Mouse (Mus musculus): ENCODE measurements around the gene Hist2h3b.
A peak's percentile ranks its signal among the peaks of the same experiment; 100 is the strongest.
"Not testable (repeated sequence)": the region's sequence is repeated elsewhere in the genome, so short reads cannot be mapped to it uniquely, and the experiment has no call there.

Gene Hist2h3b

GRCm38 (mm10) chr3:96262216-96262875 is 6.1 kb upstream of the Hist2h3b start:
- peak; percentile 61 for DNase-seq (ENCODE audit: low read depth, low spot score)

- peak; percentile 79 for DNase-seq (ENCODE audit: low read depth, low spot score)
Measured at GRCm38 (mm10) chr3:96262979-96263550, 5.4 kb upstream of the Hist2h3b start, which contains the start of gene Hist2h4. Gene Hist2h4, minus strand, starts transcription at chr3:96263311.

GRCm38 (mm10) chr3:96263558-96264403 is 4.7 kb upstream of the Hist2h3b start:
- no peak for DNase-seq (ENCODE audit: low read depth, low spot score)

- DNase-seq (ENCODE audit: low read depth, low spot score), result no peak
Measured at GRCm38 (mm10) chr3:96264404-96264949, 4.0 kb upstream of the Hist2h3b start.

GRCm38 (mm10) chr3:96266132-96266710 is 2.2 kb upstream of the Hist2h3b start:
- DNase-seq (ENCODE audit: low read depth, low spot score), result no peak

- no peak for DNase-seq (ENCODE audit: low read depth, low spot score)
Measured at GRCm38 (mm10) chr3:96267541-96267940, 913 bp upstream of the Hist2h3b start.

DNA sequence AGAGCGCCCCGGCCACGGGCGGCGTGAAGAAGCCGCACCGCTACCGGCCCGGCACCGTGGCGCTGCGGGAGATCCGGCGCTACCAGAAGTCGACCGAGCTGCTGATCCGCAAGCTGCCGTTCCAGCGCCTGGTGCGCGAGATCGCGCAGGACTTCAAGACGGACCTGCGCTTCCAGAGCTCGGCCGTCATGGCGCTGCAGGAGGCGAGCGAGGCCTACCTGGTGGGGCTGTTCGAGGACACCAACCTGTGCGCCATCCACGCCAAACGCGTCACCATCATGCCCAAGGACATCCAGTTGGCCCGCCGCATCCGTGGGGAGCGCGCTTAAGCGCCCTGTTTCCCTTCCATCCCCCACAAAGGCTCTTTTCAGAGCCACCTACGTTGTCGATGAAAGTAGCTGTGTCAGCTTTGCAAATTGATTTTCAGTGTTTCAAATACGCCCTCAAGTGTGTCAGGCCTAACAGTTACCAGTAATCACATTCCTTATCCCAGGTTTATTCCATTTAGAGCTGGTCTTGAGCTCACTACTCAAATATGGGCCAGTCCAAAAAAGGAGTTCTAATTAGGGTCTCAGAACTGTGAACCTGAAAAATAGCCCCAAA is 423 bp downstream of the Hist2h3b start:
- peak; percentile 36 for DNase-seq (ENCODE audit: low read depth, low spot score)

- DNase-seq (ENCODE audit: low read depth, low spot score), result peak; percentile 93
Measured at GRCm38 (mm10) chr3:96269511-96270474, 1.3 kb downstream of the Hist2h3b start, which contains the start of gene Hist2h2bb. Gene Hist2h2bb, plus strand, starts transcription at chr3:96269752.

- no peak for DNase-seq (ENCODE audit: low read depth, low spot score)
Measured at GRCm38 (mm10) chr3:96273591-96274465, 5.4 kb downstream of the Hist2h3b start.

GRCm38 (mm10) chr3:96277428-96277799 is 9.0 kb downstream of the Hist2h3b start:
- DNase-seq (ENCODE audit: low read depth, low spot score), result no peak

- peak; percentile 86 for DNase-seq (ENCODE audit: low read depth, low spot score)
Measured at GRCm38 (mm10) chr3:96277800-96278624, 9.6 kb downstream of the Hist2h3b start.

GRCm38 (mm10) chr3:96280660-96281059 is 12.2 kb downstream of the Hist2h3b start:
- DNase-seq (ENCODE audit: low read depth, low spot score), result no peak

DNA sequence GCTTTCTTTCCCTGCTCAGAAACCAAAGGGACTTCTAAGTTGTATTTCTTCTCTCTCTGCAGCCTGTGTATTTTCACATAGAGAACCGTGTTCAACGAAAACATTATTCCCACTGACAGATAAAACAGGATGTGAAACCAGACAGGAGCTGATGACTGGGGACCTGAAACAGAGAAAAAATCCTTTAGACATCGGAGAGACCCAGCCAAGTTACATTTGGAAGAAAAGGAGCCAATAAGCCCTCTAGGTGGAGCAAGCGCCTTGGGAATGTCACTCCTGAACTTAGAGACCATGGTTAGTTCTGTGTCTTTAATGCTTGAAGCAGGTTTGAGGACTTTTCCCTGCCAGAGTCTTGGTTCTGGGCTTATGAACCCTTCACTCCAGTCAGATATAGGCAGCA is 16.0 kb downstream of the Hist2h3b start:
- no peak for DNase-seq (ENCODE audit: low read depth, low spot score)

DNA sequence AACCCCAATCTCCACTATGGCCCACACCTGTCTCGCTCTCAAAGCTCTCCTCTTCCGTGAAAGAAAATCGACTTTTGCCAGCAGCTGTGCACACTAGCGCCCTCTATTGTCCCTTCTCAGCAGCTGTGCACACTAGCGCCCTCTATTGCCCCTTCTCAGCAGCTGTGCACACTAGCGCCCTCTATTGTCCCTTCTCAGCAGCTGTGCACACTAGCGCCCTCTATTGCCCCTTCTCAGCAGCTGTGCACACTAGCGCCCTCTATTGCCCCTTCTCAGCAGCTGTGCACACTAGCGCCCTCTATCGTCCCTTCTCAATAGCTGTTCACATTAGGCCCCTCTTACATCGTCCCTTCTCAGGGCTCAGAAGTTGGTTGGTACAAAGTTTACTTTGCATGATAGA is 18.9 kb downstream of the Hist2h3b start:
- not testable (repeated sequence) for DNase-seq (ENCODE audit: low read depth, low spot score)

DNA sequence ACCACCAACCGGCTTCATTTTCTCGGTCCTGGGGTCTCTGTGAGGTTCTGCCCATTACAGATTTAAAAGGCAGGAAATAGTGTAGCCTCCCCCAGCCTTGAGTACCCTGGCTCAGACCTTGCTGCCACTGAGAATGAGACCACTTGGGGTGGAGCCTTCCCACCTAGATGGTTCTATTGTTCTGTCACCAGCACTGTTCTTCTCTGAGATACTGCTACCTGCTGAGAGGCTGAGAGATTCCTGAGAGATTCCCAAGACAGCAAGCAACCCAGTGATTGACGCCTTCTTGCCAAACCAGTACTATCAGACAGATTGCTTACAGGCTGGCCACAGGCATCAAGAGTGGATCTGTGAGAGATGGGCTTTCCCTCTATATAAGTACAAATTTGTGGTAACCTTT is 20.7 kb downstream of the Hist2h3b start:
- DNase-seq (ENCODE audit: low read depth, low spot score), result peak; percentile 26

DNA sequence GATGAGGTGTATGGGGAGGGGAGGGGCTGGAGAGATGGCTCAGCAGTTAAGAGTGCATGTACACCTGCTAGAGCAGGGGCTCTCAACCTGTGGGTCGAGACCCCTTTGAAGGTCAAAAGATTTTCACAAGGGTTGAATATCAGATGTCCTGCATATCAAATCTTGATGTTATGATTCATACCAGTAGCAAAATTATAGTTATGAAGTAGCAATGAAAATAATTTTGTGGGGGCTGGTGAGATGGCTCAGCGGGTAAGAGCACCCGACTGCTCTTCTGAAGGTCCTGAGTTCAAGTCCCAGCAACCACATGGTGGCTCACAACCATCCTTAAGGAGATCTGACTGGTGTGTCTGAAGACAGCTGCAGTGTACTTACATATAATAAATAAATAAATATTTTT is 22.3 kb downstream of the Hist2h3b start:
- not testable (repeated sequence) for DNase-seq (ENCODE audit: low read depth, low spot score)

GRCm38 (mm10) chr3:96292641-96293040 is 24.2 kb downstream of the Hist2h3b start:
- no peak for DNase-seq (ENCODE audit: low read depth, low spot score)

- no peak for DNase-seq (ENCODE audit: low read depth, low spot score)
Measured at GRCm38 (mm10) chr3:96293368-96293767, 24.9 kb downstream of the Hist2h3b start.

Data from WW6 (cell line).